Mouse (Mus musculus) intestine, embryonic 14.5 days (tissue): Measurements from ENCODE around the gene Pkdrej. TPM values are rescaled to one million over a fixed set of nuclear protein-coding genes. Genes with fewer than 3 reads are reported as not detected.

ENCODE experiments used
- ATAC-seq: fragments of 200-750 bp; cut with Nextera tagmentation; replicated peaks from 2 replicates; pipeline ENCODE4 v1.8.0; 2017; ENCODE audit warnings: low read depth, moderate number of reproducible peaks, moderate TSS enrichment, moderate library complexity; ENCODE audit not compliant: low FRiP score, low TSS enrichment
- DNase-seq: peaks from one replicate; pipeline ENCODE4 v3.0.0-alpha.2; 2018; ENCODE audit warnings: low spot score
- H3K27ac ChIP-seq: fragments of 300-500 bp; sonication (generic); 2 replicates; pipeline ENCODE4 v1.5.1; 2014; ENCODE audit warnings: low read depth, mild to moderate bottlenecking, control low read depth
- H3K27me3 ChIP-seq: fragments of 300-500 bp; sonication (generic); replicated peaks from 2 replicates; pipeline ENCODE4 v1.6.1; 2014; ENCODE audit warnings: low read length, control low read depth; ENCODE audit not compliant: control insufficient read depth, insufficient read depth
- H3K36me3 ChIP-seq: fragments of 300-500 bp; sonication (generic); 2 replicates; pipeline ENCODE4 v1.6.1; 2014; ENCODE audit warnings: low read length, control low read depth; ENCODE audit not compliant: control insufficient read depth, insufficient read depth
- H3K4me1 ChIP-seq: fragments of 300-500 bp; sonication (generic); replicated peaks from 2 replicates; pipeline ENCODE4 v1.6.1; 2014; ENCODE audit warnings: low read length, control low read depth, mixed read lengths; ENCODE audit not compliant: control insufficient read depth, insufficient read depth
- H3K4me2 ChIP-seq: fragments of 300-500 bp; sonication (generic); 2 replicates; pipeline ENCODE4 v1.6.1; 2014; ENCODE audit warnings: low read length
- H3K4me3 ChIP-seq: fragments of 300-500 bp; sonication (generic); 2 replicates; pipeline ENCODE4 v1.5.1; 2014; ENCODE audit warnings: low read depth, low read length, control low read depth, mixed read lengths
- H3K9ac ChIP-seq: fragments of 300-500 bp; sonication (generic); 2 replicates; pipeline ENCODE4 v1.6.1; 2014; ENCODE audit warnings: mild to moderate bottlenecking, low read length
- H3K9me3 ChIP-seq: fragments of 300-500 bp; sonication (generic); 2 replicates; pipeline ENCODE4 v1.6.1; 2016; ENCODE audit warnings: low read length, control low read depth; ENCODE audit not compliant: control insufficient read depth
- WGBS: fragments of 180-500 bp; shearing (Covaris S2); extraction: QIAGEN DNeasy Blood & Tissue Kit; methylation state at CpG from one replicate; pipeline ENCODE4 v1.1.7; 2014; 5-methylcytosine and 5-hydroxymethylcytosine counted together
- polyA plus RNA-seq: library from polyadenylated mRNA; unstranded; fragments of >200 nt; fragmentation: Nextera tagmentation; extraction: Ambion mirVana; gene quantifications from 2 replicates; pipeline ENCODE4 v1.2.1, GENCODE M21; 2014

Gene Pkdrej
- polyA plus RNA-seq, 1 experiment from 2014 or later: 0.37 TPM

- Histone ChIP-seq H3K4me1 (no peaks in the 10 kb centered on the region), H3K9me3 (no peaks in the 10 kb centered on the region), H3K4me3 (no peak overlapping the region), H3K4me2 (no peak overlapping the region), H3K27ac (no peak overlapping the region), H3K36me3 (no peaks in the 10 kb centered on the region), H3K9ac (no peak overlapping the region), H3K27me3 (no peaks in the 10 kb centered on the region)
- WGBS: 33% methylated on average over 6 of the region's 6 CpGs
- DNase-seq (peak; percentile 63), ATAC-seq (no peak)
Measured at GRCm38 (mm10) chr15:85840983-85841382, 19.4 kb upstream of the Pkdrej start.

GRCm38 (mm10) chr15:85836887-85837286, 15.4 kb upstream of the Pkdrej start:
- no peak overlapping the region for H3K4me2 ChIP-seq
- no peaks in the 10 kb centered on the region for H3K27me3 ChIP-seq
- WGBS: 93% methylated on average over 5 of the region's 5 CpGs
- no peaks in the 10 kb centered on the region for H3K9me3 ChIP-seq
- no peak overlapping the region for H3K27ac ChIP-seq
- no peaks in the 10 kb centered on the region for H3K36me3 ChIP-seq
- no peak overlapping the region for H3K9ac ChIP-seq
- H3K4me3 ChIP-seq: no peak overlapping the region
- ATAC-seq (no peak), DNase-seq (no peak)
- peaks cover 5% of the 10 kb centered on the region for H3K4me1 ChIP-seq

GRCm38 (mm10) chr15:85835335-85835734, 13.8 kb upstream of the Pkdrej start:
- Histone ChIP-seq H3K27me3 (no peaks in the 10 kb centered on the region), H3K9ac (no peak overlapping the region), H3K27ac (no peak overlapping the region), H3K4me3 (no peak overlapping the region), H3K9me3 (no peaks in the 10 kb centered on the region), H3K36me3 (no peaks in the 10 kb centered on the region), H3K4me1 (peaks cover 8% of the 10 kb centered on the region), H3K4me2 (no peak overlapping the region)
- DNase-seq (no peak), ATAC-seq (no peak)
- 60% methylated on average over 3 of the region's 3 CpGs for WGBS

DNA sequence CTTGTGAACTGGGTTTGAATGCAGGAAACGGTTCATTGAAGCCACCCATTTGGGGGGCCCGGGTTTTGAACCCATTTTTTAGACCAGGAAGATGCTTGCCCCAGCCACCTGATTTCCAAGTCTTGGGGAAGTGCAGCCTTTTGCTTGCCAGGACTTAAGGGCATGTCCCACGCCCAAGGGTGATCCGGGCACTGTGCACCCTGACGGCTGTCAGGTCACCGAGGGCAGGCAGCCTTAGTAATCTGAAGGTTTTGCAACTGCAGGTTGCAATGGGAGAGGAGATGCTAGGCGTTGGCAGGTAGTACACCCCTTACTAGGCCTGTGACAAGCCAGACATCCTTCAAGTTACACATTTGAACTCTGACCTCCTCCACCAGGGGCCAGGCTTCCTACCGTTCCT, 11.1 kb upstream of the Pkdrej start:
- H3K36me3 ChIP-seq: no peaks in the 10 kb centered on the region
- WGBS: 41% methylated on average over 8 of the region's 8 CpGs
- H3K27ac ChIP-seq: no peak overlapping the region
- ATAC-seq (no peak), DNase-seq (no peak)
- H3K9me3 ChIP-seq: no peaks in the 10 kb centered on the region
- H3K4me3 ChIP-seq: peak overlapping the region; percentile 49
- no peaks in the 10 kb centered on the region for H3K27me3 ChIP-seq
- H3K4me2 ChIP-seq: peak overlapping the region; percentile 77
- H3K9ac ChIP-seq: peak overlapping the region; percentile 37
- peaks cover 8% of the 10 kb centered on the region for H3K4me1 ChIP-seq

GRCm38 (mm10) chr15:85831954-85832590, 10.5 kb upstream of the Pkdrej start, which contains the start of gene Ttc38:
Gene Ttc38, plus strand, starts transcription at chr15:85832306.
- no peaks in the 10 kb centered on the region for H3K36me3 ChIP-seq
- DNase-seq (peak; percentile 78), ATAC-seq (peak; percentile 87)
- H3K27ac ChIP-seq: no peak within 1 kb of the TSS
- peaks cover 8% of the 10 kb centered on the region for H3K4me1 ChIP-seq
- under 1% methylated on average over 27 of the region's 27 CpGs for WGBS
- H3K9ac ChIP-seq: peak within 1 kb of the TSS; percentile 37
- H3K4me3 ChIP-seq: peak within 1 kb of the TSS; percentile 49
- H3K4me2 ChIP-seq: peak within 1 kb of the TSS; percentile 77
- H3K9me3 ChIP-seq: no peaks in the 10 kb centered on the region
- no peaks in the 10 kb centered on the region for H3K27me3 ChIP-seq

DNA sequence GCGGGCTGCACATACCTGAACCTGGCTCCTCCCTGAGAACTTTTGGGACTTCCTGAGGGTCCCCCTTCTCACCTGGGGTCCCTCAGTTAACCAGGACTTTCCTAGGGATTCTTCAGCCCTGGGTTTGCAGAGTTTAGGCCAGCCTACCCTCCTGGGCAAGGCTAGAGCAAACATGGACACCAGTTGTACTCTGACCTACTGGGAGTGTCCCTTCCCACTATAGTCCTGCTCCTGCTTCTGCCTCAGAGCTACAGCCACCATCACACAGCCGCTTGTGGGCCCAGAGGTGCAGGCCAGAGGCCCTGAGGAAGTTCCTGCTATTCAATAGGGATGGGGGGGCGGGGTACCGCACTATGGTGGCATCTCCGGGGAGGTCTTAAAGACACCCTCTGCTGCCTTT, 7.9 kb upstream of the Pkdrej start:
- Histone ChIP-seq H3K9ac (no peak overlapping the region), H3K36me3 (no peaks in the 10 kb centered on the region), H3K4me1 (peaks cover 8% of the 10 kb centered on the region), H3K9me3 (no peaks in the 10 kb centered on the region), H3K4me3 (no peak overlapping the region), H3K27ac (no peak overlapping the region), H3K4me2 (no peak overlapping the region), H3K27me3 (no peaks in the 10 kb centered on the region)
- ATAC-seq (no peak), DNase-seq (no peak)
- WGBS: 65% methylated on average over 5 of the region's 5 CpGs

- Histone ChIP-seq H3K36me3 (no peaks in the 10 kb centered on the region), H3K9ac (no peak overlapping the region), H3K27me3 (no peaks in the 10 kb centered on the region), H3K27ac (no peak overlapping the region), H3K4me3 (no peak overlapping the region), H3K9me3 (no peaks in the 10 kb centered on the region), H3K4me1 (peaks cover 8% of the 10 kb centered on the region), H3K4me2 (no peak overlapping the region)
- DNase-seq (no peak), ATAC-seq (no peak)
- 81% methylated on average over 4 of the region's 4 CpGs for WGBS
Measured at GRCm38 (mm10) chr15:85828071-85828470, 6.5 kb upstream of the Pkdrej start.

DNA sequence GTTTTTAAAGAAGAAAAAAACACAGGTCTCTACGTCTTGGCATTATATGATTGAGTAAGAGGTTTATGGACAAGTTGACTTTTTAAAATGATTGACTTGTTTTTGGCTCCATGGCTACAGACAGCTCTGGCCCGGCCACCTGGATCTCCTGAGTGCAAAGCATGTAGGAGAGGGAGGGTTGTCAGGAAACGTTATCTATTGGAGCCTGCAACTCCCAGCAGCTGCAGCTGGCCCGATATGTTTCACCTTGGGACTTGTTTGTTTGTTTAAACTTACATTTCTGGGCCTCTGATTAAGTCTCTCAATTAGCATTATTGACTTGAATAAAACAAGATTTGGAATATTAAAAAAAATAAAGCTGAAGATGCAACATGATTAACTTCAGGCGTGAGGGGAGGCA, 5.1 kb upstream of the Pkdrej start:
- no peak overlapping the region for H3K27ac ChIP-seq
- DNase-seq (no peak), ATAC-seq (no peak)
- H3K4me2 ChIP-seq: no peak overlapping the region
- H3K9me3 ChIP-seq: no peaks in the 10 kb centered on the region
- H3K36me3 ChIP-seq: no peaks in the 10 kb centered on the region
- H3K4me3 ChIP-seq: no peak overlapping the region
- peaks cover 1% of the 10 kb centered on the region; the same call in 1 of the 2 replicates for H3K4me1 ChIP-seq
- H3K27me3 ChIP-seq: no peaks in the 10 kb centered on the region
- no peak overlapping the region for H3K9ac ChIP-seq
- WGBS: 46% methylated on average over 5 of the region's 5 CpGs

DNA sequence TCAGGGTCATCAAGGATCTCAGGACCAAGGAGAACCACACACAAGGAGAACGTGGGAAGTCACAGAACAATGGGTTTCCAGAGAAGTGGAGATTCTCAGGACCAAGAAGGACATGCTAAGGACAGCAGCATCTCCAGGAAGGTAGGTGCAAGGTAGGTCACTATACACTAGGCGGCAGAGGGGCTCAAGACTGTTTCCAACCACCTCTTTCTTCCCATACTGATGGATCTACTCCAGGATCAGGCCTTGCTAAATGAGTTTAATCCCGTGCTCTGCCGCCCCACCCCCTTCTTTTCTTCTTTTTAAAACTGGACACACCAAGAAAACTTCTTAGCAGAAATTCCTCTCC, 451 bp upstream of the Pkdrej start:
- no peak for DNase-seq
- peak; percentile 74 for ATAC-seq
- 16% methylated on average over 4 of the region's 4 CpGs for WGBS

More for the DNA sequence above, 451 bp upstream of the Pkdrej start:
- no peaks in the 10 kb centered on the region for H3K4me1 ChIP-seq
- peaks cover 3% of the 10 kb centered on the region; the same call in 1 of the 2 replicates for H3K9me3 ChIP-seq
- H3K4me3 ChIP-seq: peak overlapping the region; percentile 37
- peak overlapping the region; percentile 58 for H3K9ac ChIP-seq
- no peak overlapping the region for H3K27ac ChIP-seq
- peak overlapping the region; percentile 74 for H3K4me2 ChIP-seq
- 0 out of 2 replicates have a peak, but pooled peaks cover 11% of the 10 kb centered on the region for H3K27me3 ChIP-seq
- H3K36me3 ChIP-seq: no peaks in the 10 kb centered on the region
